8 mouse cellular contexts compared by ENCODE assay signal in genomic region chr9:63706152-63706733, GRCm38 (mm10). TPM values are rescaled to one million over a fixed set of nuclear protein-coding genes. Genes with fewer than 3 reads are reported as not detected.
DNase-seq lines count a peak whose midpoint lies in the region; ATAC-seq and TF ChIP-seq lines count a peak whose summit lies in the region.

No protein-coding gene starts in this region.

- H3K27me3 ChIP-seq in Patski = no peaks in the 10 kb centered on the region
- no peaks in the 10 kb centered on the region for H3K27me3 ChIP-seq in heart, embryonic 11.5 days (ENCODE audit: control insufficient read depth, insufficient read depth, low read length)

- in situ Hi-C loops in Patski (cut with MboI; ENCODE audit: low pct_unique_long_range_greater_than_20kb) = no loop called here

- H3K36me3 ChIP-seq in heart, embryonic 11.5 days (ENCODE audit: control insufficient read depth, insufficient read depth, low read length) = 0 out of 2 replicates have a peak, but pooled peaks cover 3% of the 10 kb centered on the region
- no peaks in the 10 kb centered on the region for H3K36me3 ChIP-seq in macrophage (ENCODE audit: inconsistent target)

- CTCF ChIA-PET in Patski (lab: Charles Lee) = interaction anchor here (1.0 to 1.4 kb wide), 2 partner anchors 10 to 39 kb away, joined by 3 read pairs; no protein-coding TSS in a partner anchor

- peaks cover 65% of the 10 kb centered on the region for H3K4me1 ChIP-seq in heart, embryonic 11.5 days (ENCODE audit: control insufficient read depth, insufficient read depth, low read length)

- peak; percentile 87 to 91 for DNase-seq in B cell, adult 2 months
- DNase-seq in Patski (ENCODE audit: low read depth, low spot score) = no peak
- peak; percentile 87 for DNase-seq in kidney, postnatal 10 days
- peak; percentile 43 to 47 for DNase-seq in spleen, postnatal 14 days (ENCODE audit: low spot score in 2 of 2)
- DNase-seq in embryo, embryonic 10.5 days (ENCODE audit: low spot score) = no peak

- H3K9ac ChIP-seq in heart, embryonic 11.5 days (ENCODE audit: low read depth, low read length) = peak overlapping the region; percentile 56

- no peak for TF ChIP-seq CTCF in Patski (IDR thresholded peaks at IDR 0.05)

- H3K9me3 ChIP-seq in heart, embryonic 11.5 days (replicated peaks; ENCODE audit: control insufficient read depth, low read length) = no peaks in the 10 kb centered on the region

- H3K4me3 ChIP-seq in heart, embryonic 11.5 days (ENCODE audit: low read depth, low read length) = no peak overlapping the region
- H3K4me3 ChIP-seq in macrophage (ENCODE audit: inconsistent target) = no peak overlapping the region

- H3K4me2 ChIP-seq in heart, embryonic 11.5 days = peak overlapping the region; percentile 2; the same call in 1 of the 2 replicates

- H3K27ac ChIP-seq in heart, embryonic 11.5 days (ENCODE audit: low read depth, low read length) = peak overlapping the region; percentile 72
- H3K27ac ChIP-seq in macrophage = peak overlapping the region; percentile 78

- POLR2A ChIA-PET in Patski (lab: Charles Lee) = interaction anchor here (0.9 to 1.4 kb wide), 3 partner anchors 10 to 41 kb away, joined by 3 to 7 read pairs (median 6); no protein-coding TSS in a partner anchor

- WGBS in heart, embryonic 11.5 days (ENCODE audit: insufficient replicate concordance) = 16% methylated on average over 9 of the region's 9 CpGs
- WGBS in macrophage (ENCODE audit: missing documents) = 9% methylated on average over 9 of the region's 9 CpGs

- ATAC-seq in Patski = peak; percentile 58
- peak; percentile 77 for ATAC-seq in common myeloid progenitor, adult 5-6 weeks (replicated peaks; ENCODE audit: low read depth, poor library complexity, severe bottlenecking)
- ATAC-seq in heart, embryonic 11.5 days (replicated peaks; ENCODE audit: insufficient number of reproducible peaks, low FRiP score, low TSS enrichment) = peak; percentile 51

- no peaks in the 10 kb centered on the region for H3K79me2 ChIP-seq in macrophage (ENCODE audit: inconsistent target)

RNA-seq across cellular contexts. Expression of gene Smad3, which starts 51.6 kb away (rescaled TPM):
- polyA plus RNA-seq in Patski (2021) (107 TPM), macrophage (2018) (9.9 to 14.5 TPM (median 12.2 TPM) in 3 replicates)
- total RNA-seq in common myeloid progenitor, adult 5-6 weeks (2017) = 19.2 and 39.1 TPM in 2 replicates
- 9.7 and 11.4 TPM in 2 replicates for polyA plus RNA-seq in heart, embryonic 11.5 days (2014; fragmentation: Nextera tagmentation; extraction: Ambion mirVana)
- 10 to 100 TPM; 10.5 to 76.5 (median 36.5) TPM for total RNA-seq in macrophage (2018; cell fraction: chromatin; rRNA removed)
- 10 to 100 TPM in 19 of 26 experiments, 1 to 10 TPM in 7; 6.8 to 18.9 (median 14.1) TPM for total RNA-seq in macrophage (2018; cell fraction: cytosol; rRNA removed)
- total RNA-seq in macrophage (2018; cell fraction: nucleus; rRNA removed) = 10 to 100 TPM; 13.1 to 61.7 (median 28.8) TPM

Comparison
In these comparisons a context has a peak if more than half of its experiments do, and no peak if none do; other contexts are left out.
1. DNase-seq: peak in B cell, adult 2 months (2 of 2), kidney, postnatal 10 days (single experiment) and spleen, postnatal 14 days (2 of 2); none in Patski (single experiment) and embryo, embryonic 10.5 days (single experiment).
2. Peak in every context shown above with its lines, with median percentiles within 50 percentile points of each other: ATAC-seq.